Mouse (Mus musculus) neural tube, embryonic 13.5 days (tissue): ENCODE measurements around the gene Rexo4. TPM values are rescaled to one million over a fixed set of nuclear protein-coding genes. Genes with fewer than 3 reads are reported as not detected.

ENCODE experiments used
- ATAC-seq: fragments of 200-750 bp; cut with Nextera tagmentation; 2 replicates; pipeline ENCODE4 v1.8.0; 2017; ENCODE audit warnings: low read depth, mild to moderate bottlenecking, moderate TSS enrichment, moderate library complexity
- H3K27ac ChIP-seq: fragments of 300-500 bp; sonication (generic); replicated peaks from 2 replicates; pipeline ENCODE4 v1.5.1; 2015; ENCODE audit warnings: moderate library complexity, mild to moderate bottlenecking, inconsistent platforms
- H3K27me3 ChIP-seq: fragments of 300-500 bp; sonication (generic); 2 replicates; pipeline ENCODE4 v1.6.1; 2015; ENCODE audit warnings: mild to moderate bottlenecking, inconsistent platforms
- H3K36me3 ChIP-seq: fragments of 300-500 bp; sonication (generic); 2 replicates; pipeline ENCODE4 v1.6.1; 2015; ENCODE audit warnings: mild to moderate bottlenecking, inconsistent platforms
- H3K4me1 ChIP-seq: fragments of 300-500 bp; sonication (generic); replicated peaks from 2 replicates; pipeline ENCODE4 v1.6.1; 2015; ENCODE audit warnings: inconsistent platforms
- H3K4me2 ChIP-seq: fragments of 300-500 bp; sonication (generic); 2 replicates; pipeline ENCODE4 v1.6.1; 2015; ENCODE audit warnings: inconsistent platforms, mild to moderate bottlenecking, moderate library complexity
- H3K4me3 ChIP-seq: fragments of 300-500 bp; sonication (generic); 2 replicates; pipeline ENCODE4 v1.5.1; 2015; ENCODE audit warnings: mild to moderate bottlenecking, inconsistent platforms
- H3K9ac ChIP-seq: fragments of 300-500 bp; sonication (generic); 2 replicates; pipeline ENCODE4 v1.6.1; 2015; ENCODE audit warnings: moderate library complexity, mild to moderate bottlenecking, inconsistent platforms
- H3K9me3 ChIP-seq: fragments of 300-500 bp; sonication (generic); 2 replicates; pipeline ENCODE4 v1.6.1; 2016; ENCODE audit warnings: inconsistent platforms
- WGBS: fragments of 180-500 bp; shearing (Covaris S2); methylation state at CpG from one replicate; pipeline ENCODE4 v1.1.7; 2015; 5-methylcytosine and 5-hydroxymethylcytosine counted together
- polyA plus RNA-seq: library from polyadenylated mRNA; unstranded; fragments of >200 nt; fragmentation: Nextera tagmentation; extraction: Ambion mirVana; gene quantifications from 2 replicates; pipeline ENCODE4 v1.2.1, GENCODE M21; 2015

The Rexo4 gene
- 31.8 and 33.7 TPM in 2 replicates for polyA plus RNA-seq

DNA sequence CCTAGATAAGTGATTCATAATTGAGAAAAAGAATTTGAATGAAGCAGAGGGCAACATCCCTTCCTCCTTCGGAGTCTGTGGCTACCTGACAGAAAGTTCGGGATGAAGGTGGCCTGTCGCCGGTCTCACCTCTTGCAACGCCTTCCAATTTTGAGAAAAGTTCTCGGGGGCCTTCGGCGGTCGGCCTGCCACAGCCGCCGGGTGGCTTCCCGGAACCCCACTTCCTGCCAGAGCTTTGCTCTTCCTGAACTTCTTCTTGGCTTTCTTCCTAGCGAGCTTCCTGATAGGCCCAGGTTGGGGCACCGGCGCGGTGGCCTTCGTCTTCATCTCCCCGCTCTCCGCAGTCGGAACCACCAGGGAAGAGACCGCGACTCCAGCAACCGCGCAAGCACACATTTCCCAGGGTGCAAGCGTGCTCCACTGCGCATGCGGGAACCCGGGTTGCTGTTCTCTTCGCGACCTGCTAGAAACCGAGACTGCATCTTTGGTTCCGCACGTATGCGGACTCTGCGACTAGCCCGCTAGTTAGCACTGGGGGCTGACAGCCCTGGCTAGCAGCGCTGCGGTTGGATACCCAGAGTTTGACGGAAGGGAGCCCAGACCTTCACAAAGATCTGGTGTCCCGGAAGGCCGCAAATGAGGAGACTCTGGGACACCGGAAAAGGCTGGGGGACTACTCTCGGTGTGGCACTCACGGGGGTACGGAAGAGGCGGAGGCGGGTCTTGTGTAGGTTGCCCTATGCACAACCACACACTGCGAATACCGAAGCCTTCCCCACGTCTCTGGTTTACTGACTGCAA is at the start of gene Rexo4:
Rexo4 (minus strand) TSS at position 464 of the 801 bp plus-strand sequence.
- Histone ChIP-seq H3K27ac (peak within 1 kb of the TSS; percentile 99), H3K4me2 (peak within 1 kb of the TSS; percentile 94), H3K36me3 (peaks cover 27% of the 10 kb centered on the region), H3K9ac (peak within 1 kb of the TSS; percentile 93), H3K4me3 (peak within 1 kb of the TSS; percentile 71), H3K27me3 (no peaks in the 10 kb centered on the region), H3K9me3 (0 out of 2 replicates have a peak, but pooled peaks cover 3% of the 10 kb centered on the region), H3K4me1 (peaks cover 35% of the 10 kb centered on the region)
- WGBS, result under 1% methylated on average over 50 of the region's 50 CpGs
- peak; percentile 97 for ATAC-seq

DNA sequence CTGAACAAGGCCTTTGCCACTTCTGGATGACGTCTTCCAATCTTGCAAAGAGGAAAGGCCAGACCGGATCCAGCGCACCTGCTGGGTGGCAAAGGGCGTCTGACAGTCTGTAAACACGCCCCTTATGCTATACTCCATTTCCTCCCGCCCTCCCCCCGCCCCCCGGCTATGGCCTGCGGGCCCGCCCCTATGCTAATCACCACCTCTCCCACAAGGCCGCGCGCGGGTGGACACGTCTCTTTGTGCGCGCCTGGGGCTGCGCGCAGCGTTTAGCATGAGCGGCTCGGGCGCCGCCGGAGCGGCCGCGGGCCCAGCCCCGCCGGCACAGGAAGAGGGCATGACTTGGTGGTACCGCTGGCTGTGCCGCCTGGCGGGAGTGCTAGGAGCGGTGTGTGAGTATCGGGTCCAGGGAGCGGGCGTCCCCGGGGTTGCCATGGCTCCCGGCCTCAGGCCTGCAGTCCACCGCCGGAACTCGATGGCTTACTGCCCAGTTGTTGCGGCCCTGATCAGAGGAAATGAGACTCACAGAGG is 45.6 kb upstream of the Rexo4 start, which contains the start of gene Cacfd1:
Cacfd1 (plus strand) TSS at position 213 of the 531 bp plus-strand sequence.
- peaks cover 28% of the 10 kb centered on the region for H3K4me1 ChIP-seq
- H3K4me2 ChIP-seq, result peak within 1 kb of the TSS; percentile 95
- WGBS, result under 1% methylated on average over 41 of the region's 43 CpGs
- peak within 1 kb of the TSS; percentile 96 for H3K9ac ChIP-seq
- peaks cover 17% of the 10 kb centered on the region for H3K36me3 ChIP-seq
- H3K4me3 ChIP-seq, result peak within 1 kb of the TSS; percentile 86
- H3K9me3 ChIP-seq, result no peaks in the 10 kb centered on the region
- peak within 1 kb of the TSS; percentile 91 for H3K27ac ChIP-seq
- peak; percentile 95 for ATAC-seq
- no peaks in the 10 kb centered on the region for H3K27me3 ChIP-seq

DNA sequence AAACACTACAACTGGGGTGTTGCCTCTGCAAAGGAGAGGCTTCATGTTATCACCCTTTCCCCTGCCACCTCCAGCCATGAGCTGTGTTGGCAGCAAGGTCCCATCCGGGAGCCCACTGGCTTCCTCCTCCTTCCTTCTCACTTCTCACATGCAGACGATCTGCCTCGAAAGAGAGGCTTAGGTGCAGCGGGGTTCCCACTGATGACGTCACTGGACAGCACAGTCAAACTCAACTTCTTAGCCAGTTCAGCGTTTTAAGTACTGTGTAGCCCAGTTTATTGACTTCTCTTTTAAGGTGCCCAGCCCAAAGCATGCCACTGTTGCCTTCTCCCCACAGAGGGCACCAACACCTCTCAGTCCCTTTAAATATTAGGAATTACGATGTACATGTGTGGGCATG is 43.5 kb upstream of the Rexo4 start:
- Histone ChIP-seq H3K4me2 (no peak overlapping the region), H3K27me3 (no peaks in the 10 kb centered on the region), H3K9me3 (no peaks in the 10 kb centered on the region), H3K27ac (no peak overlapping the region), H3K36me3 (no peaks in the 10 kb centered on the region), H3K9ac (no peak overlapping the region), H3K4me3 (no peak overlapping the region), H3K4me1 (peaks cover 28% of the 10 kb centered on the region)
- whole genome bisulfite sequencing, result 75% methylated on average over 7 of the region's 7 CpGs
- no peak for ATAC-seq

DNA sequence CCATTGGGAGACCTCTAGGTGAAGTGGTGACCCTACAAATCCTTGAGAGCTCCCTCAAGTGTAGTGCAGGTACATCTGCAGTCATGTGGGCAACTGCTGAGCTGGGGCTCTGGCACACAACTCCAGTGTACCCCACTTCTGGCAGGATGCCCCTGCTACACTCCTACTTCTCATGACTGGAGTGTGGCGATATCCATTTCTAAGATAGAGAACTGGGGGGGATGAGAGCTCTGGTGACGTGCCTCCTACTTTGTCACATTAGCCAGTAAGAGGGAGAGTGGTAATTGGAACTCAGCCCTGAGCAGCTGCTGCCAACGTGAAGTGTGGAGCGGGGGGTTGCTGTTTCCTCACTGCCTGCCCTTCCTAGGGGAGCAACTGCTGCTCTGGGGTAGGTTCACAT is 42.1 kb upstream of the Rexo4 start:
- Histone ChIP-seq H3K4me2 (no peak overlapping the region), H3K4me3 (no peak overlapping the region), H3K27ac (no peak overlapping the region), H3K9me3 (no peaks in the 10 kb centered on the region), H3K4me1 (peaks cover 17% of the 10 kb centered on the region), H3K36me3 (no peaks in the 10 kb centered on the region), H3K27me3 (no peaks in the 10 kb centered on the region), H3K9ac (no peak overlapping the region)
- ATAC-seq, result no peak
- WGBS, result 67% methylated on average over 4 of the region's 4 CpGs

DNA sequence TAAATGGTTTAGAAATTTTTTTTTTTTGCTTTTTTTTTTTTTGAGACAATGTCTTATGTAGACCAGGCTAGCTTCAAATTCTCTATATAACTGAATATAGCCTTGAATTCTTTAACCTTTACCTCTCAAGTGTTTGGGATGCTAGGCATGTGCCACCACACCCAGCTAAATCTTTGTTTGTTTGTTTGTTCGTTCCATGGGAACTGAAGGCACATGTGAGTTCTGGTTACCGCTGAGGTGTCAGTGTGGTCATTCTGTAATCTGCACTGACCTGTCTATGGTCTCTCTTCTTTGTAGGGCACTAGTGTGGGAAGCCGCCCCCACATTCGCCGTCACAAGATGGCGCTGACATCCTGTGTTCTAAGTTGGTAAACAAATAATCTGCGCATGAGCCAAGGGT is 33.8 kb upstream of the Rexo4 start:
- Histone ChIP-seq H3K4me1 (no peaks in the 10 kb centered on the region), H3K4me2 (no peak overlapping the region), H3K4me3 (no peak overlapping the region), H3K27ac (no peak overlapping the region), H3K9ac (no peak overlapping the region), H3K9me3 (no peaks in the 10 kb centered on the region), H3K36me3 (no peaks in the 10 kb centered on the region), H3K27me3 (no peaks in the 10 kb centered on the region)
- WGBS, result 93% methylated on average over 7 of the region's 7 CpGs
- no peak for ATAC-seq

DNA sequence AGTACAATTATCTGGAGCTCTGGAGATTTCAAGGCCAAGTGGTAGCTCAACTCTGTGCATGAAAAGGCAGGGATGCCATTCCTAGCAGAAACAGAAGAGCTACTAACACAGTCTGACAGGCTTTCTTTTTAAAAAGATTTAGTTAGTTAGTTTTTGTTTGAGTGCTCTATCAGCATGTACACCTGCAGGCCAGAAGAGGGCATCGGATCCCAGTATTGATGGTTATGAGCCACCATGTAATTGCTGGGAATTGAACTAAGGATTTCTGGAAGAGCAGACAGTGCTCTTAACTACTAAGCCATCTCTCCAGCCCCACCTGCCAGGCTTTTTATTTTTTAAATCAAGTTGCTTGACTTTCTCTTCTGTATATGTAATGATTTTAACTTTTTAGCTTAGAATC is 33.3 kb upstream of the Rexo4 start:
- H3K36me3 ChIP-seq, result no peaks in the 10 kb centered on the region
- no peaks in the 10 kb centered on the region for H3K27me3 ChIP-seq
- no peaks in the 10 kb centered on the region for H3K9me3 ChIP-seq
- 67% methylated on average over 1 of the region's 1 CpGs for WGBS
- no peak overlapping the region for H3K27ac ChIP-seq
- ATAC-seq, result no peak
- no peak overlapping the region for H3K4me2 ChIP-seq
- H3K4me1 ChIP-seq, result no peaks in the 10 kb centered on the region
- no peak overlapping the region for H3K9ac ChIP-seq
- H3K4me3 ChIP-seq, result no peak overlapping the region

DNA sequence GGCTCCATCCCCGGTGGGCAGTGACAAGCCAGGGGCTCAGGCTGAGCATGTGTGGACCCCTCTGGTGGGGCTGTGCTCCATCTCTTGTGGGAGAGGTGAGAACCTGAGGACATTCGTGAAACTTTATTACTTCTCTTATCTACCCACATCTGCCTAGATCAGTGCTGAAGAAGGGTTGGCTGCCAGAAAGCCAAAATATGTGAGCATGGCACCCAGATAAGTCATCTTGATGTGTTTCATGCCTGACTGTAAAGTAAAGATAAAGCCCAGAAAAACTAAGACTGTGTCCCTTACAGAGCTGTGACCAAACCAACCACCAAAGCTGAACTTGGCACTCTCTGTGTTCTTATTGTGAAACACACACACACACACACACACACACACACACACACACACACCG is 29.8 kb upstream of the Rexo4 start:
- no peak for ATAC-seq
- Histone ChIP-seq H3K4me2 (no peak overlapping the region), H3K9me3 (no peaks in the 10 kb centered on the region), H3K36me3 (no peaks in the 10 kb centered on the region), H3K4me3 (no peak overlapping the region), H3K27me3 (no peaks in the 10 kb centered on the region), H3K9ac (no peak overlapping the region), H3K4me1 (no peaks in the 10 kb centered on the region), H3K27ac (no peak overlapping the region)
- WGBS, result 81% methylated on average over 3 of the region's 3 CpGs

DNA sequence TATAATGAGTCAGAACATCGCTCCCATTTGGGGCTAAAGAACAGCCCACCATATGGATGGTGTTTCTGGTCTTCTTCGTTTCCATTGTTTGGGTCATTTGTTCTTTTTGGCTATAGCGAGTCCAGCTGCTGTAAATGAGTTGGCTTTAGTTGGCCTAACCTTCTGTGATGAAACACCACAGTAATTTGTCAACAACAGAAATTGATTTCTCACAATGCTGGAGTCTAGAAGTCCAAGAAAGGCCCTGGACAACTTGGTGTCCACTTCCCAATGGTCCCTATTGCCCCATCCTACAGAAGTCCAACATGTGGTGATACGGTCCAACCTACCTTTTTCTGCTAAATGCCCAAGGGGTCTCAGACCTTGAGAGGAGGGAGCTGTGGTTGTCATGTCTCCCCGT is 20.5 kb upstream of the Rexo4 start:
- Histone ChIP-seq H3K27me3 (no peaks in the 10 kb centered on the region), H3K9me3 (no peaks in the 10 kb centered on the region), H3K36me3 (no peaks in the 10 kb centered on the region), H3K4me3 (no peak overlapping the region), H3K4me1 (no peaks in the 10 kb centered on the region), H3K27ac (no peak overlapping the region), H3K9ac (no peak overlapping the region), H3K4me2 (no peak overlapping the region)
- 86% methylated on average over 5 of the region's 5 CpGs for WGBS
- ATAC-seq, result no peak

DNA sequence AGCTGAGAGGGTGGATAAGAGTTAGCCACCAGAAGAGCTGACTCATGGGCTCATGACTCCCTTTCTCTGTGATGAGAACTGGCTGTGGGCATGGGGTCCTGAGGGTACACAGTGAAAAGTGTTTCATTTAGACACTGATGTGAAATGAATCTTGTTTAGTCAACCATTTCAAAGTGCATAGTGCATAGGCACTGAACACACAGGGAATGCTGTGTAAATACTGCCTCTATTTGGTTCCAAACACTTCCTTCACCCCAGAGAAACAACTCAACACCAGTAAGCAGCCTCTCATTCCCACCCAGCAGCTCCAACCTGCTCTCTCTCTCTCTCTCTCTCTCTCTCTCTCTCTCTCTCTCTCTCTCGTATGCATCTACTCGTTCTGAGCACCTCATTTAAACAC is 20.0 kb upstream of the Rexo4 start:
- Histone ChIP-seq H3K4me3 (no peak overlapping the region), H3K4me2 (no peak overlapping the region), H3K4me1 (no peaks in the 10 kb centered on the region), H3K27ac (no peak overlapping the region), H3K27me3 (no peaks in the 10 kb centered on the region), H3K9ac (no peak overlapping the region), H3K36me3 (no peaks in the 10 kb centered on the region), H3K9me3 (no peaks in the 10 kb centered on the region)
- ATAC-seq, result no peak
- 74% methylated on average over 2 of the region's 2 CpGs for WGBS

DNA sequence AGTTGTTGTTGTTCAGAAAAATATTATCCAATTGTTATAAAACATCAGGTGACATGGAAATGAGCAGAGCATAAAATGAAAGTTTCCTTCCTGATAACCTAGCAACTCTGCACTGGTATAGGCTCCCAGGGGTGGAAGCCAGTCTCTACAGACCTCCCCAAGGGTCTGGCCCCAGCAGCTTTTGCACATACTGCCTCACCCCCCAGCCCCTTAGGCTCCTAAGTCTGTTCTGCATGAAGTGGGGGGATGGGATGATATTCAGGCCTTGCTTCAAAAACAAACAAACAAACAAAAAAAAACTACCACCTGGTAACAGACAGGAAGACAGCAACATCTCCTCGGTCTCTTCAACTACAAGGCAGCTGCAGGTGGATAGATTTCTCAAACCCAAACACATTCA is 16.2 kb upstream of the Rexo4 start:
- no peaks in the 10 kb centered on the region for H3K27me3 ChIP-seq
- 63% methylated on average over 1 of the region's 1 CpGs for WGBS
- no peak overlapping the region for H3K9ac ChIP-seq
- no peaks in the 10 kb centered on the region for H3K4me1 ChIP-seq
- H3K27ac ChIP-seq, result no peak overlapping the region
- no peaks in the 10 kb centered on the region for H3K9me3 ChIP-seq
- ATAC-seq, result no peak
- no peak overlapping the region for H3K4me2 ChIP-seq
- no peak overlapping the region for H3K4me3 ChIP-seq
- H3K36me3 ChIP-seq, result no peaks in the 10 kb centered on the region

DNA sequence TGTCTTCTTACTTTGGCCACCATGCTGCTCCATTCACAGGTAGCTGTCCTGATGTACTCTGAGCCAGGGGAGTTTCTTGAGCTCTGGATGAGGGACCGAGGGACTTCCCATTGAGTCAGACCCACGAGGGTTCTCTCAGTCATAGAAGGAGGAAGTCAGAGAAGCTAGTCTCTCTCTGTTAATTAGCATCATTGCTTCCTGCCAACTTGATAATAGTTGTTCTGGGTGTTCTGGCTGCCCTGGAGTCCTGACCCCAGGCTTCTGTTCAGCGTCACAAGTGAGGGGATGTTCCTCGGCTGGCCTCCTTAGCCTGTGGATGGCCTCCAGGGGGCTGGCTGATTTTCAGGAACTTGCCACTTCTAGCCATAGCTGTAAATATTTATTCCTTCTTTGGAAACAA is 9.8 kb upstream of the Rexo4 start:
- no peak for ATAC-seq
- no peak overlapping the region for H3K4me2 ChIP-seq
- no peak overlapping the region for H3K4me3 ChIP-seq
- WGBS, result 66% methylated on average over 4 of the region's 4 CpGs
- H3K9me3 ChIP-seq, result no peaks in the 10 kb centered on the region
- H3K9ac ChIP-seq, result no peak overlapping the region
- H3K36me3 ChIP-seq, result no peaks in the 10 kb centered on the region
- no peaks in the 10 kb centered on the region for H3K4me1 ChIP-seq
- H3K27me3 ChIP-seq, result no peaks in the 10 kb centered on the region
- H3K27ac ChIP-seq, result no peak overlapping the region

DNA sequence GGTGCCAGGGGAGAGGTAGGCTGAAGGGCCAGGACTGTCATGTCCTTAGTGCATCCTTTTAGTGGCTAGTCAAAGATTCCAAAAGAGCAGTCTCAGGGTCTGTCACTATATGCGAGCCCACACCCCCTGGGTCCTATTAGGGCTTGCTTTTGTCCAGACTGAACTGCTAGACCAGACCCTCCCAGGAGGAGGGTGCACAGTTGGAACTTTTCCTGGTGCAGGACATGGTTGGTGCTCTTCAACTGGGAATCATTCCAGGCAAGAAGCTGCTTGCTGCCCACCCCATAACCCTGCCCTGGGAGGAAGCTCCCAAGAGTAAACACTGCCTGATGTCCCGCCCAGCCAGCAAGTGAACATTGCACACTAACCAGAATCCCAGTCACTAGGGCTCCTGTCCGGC is 8.9 kb upstream of the Rexo4 start, which contains the start of gene Adamts13:
Adamts13 (plus strand) TSS at position 301 of the 400 bp plus-strand sequence.
- Histone ChIP-seq H3K36me3 (no peaks in the 10 kb centered on the region), H3K9me3 (no peaks in the 10 kb centered on the region), H3K4me2 (peak within 1 kb of the TSS; percentile 5; the same call in 1 of the 2 replicates), H3K4me3 (no peak within 1 kb of the TSS), H3K4me1 (no peaks in the 10 kb centered on the region), H3K27me3 (no peaks in the 10 kb centered on the region), H3K27ac (no peak within 1 kb of the TSS), H3K9ac (no peak within 1 kb of the TSS)
- WGBS, result 65% methylated on average over 3 of the region's 3 CpGs
- ATAC-seq, result no peak
